Mouse (Mus musculus) hindbrain, embryonic 12.5 days (tissue): Measurements from ENCODE around the gene Pigv. TPM values are rescaled to one million over a fixed set of nuclear protein-coding genes. Genes with fewer than 3 reads are reported as not detected.
A peak's percentile ranks its signal among the peaks of the same experiment; 100 is the strongest.

Source experiments
- ATAC-seq: fragments of 200-750 bp; cut with Nextera tagmentation; 2 replicates; pipeline ENCODE4 v1.8.0; 2017; ENCODE audit warnings: moderate TSS enrichment; ENCODE audit not compliant: low FRiP score
- H3K27ac ChIP-seq: fragments of 300-500 bp; sonication (generic); 2 replicates; pipeline ENCODE4 v1.5.1; 2016; ENCODE audit warnings: mild to moderate bottlenecking
- H3K27me3 ChIP-seq: fragments of 300-500 bp; sonication (generic); 2 replicates; pipeline ENCODE4 v1.6.1; 2016; ENCODE audit warnings: mild to moderate bottlenecking
- H3K36me3 ChIP-seq: fragments of 300-500 bp; sonication (generic); 2 replicates; pipeline ENCODE4 v1.6.1; 2016; ENCODE audit warnings: mild to moderate bottlenecking
- H3K4me1 ChIP-seq: fragments of 300-500 bp; sonication (generic); 2 replicates; pipeline ENCODE4 v1.6.1; 2016
- H3K4me2 ChIP-seq: fragments of 300-500 bp; sonication (generic); replicated peaks from 2 replicates; pipeline ENCODE4 v1.6.1; 2016; ENCODE audit warnings: mild to moderate bottlenecking
- H3K4me3 ChIP-seq: fragments of 300-500 bp; sonication (generic); 2 replicates; pipeline ENCODE4 v1.5.1; 2016; ENCODE audit warnings: mild to moderate bottlenecking
- H3K9ac ChIP-seq: fragments of 300-500 bp; sonication (generic); 2 replicates; pipeline ENCODE4 v1.6.1; 2016; ENCODE audit warnings: mild to moderate bottlenecking, moderate library complexity
- H3K9me3 ChIP-seq: fragments of 300-500 bp; sonication (generic); replicated peaks from 2 replicates; pipeline ENCODE4 v1.6.1; 2016; ENCODE audit warnings: mild to moderate bottlenecking
- WGBS: fragments of 180-500 bp; shearing (Covaris S2); methylation state at CpG from one replicate; pipeline ENCODE4 v1.1.7; 2016; 5-methylcytosine and 5-hydroxymethylcytosine counted together
- polyA plus RNA-seq: library from polyadenylated mRNA; unstranded; fragments of >200 nt; fragmentation: Nextera tagmentation; extraction: Ambion mirVana; gene quantifications from 2 replicates; pipeline ENCODE4 v1.2.1, GENCODE M21; 2016

Pigv gene
- polyA plus RNA-seq, 1 experiment from 2014 or later: 18.6 TPM

DNA sequence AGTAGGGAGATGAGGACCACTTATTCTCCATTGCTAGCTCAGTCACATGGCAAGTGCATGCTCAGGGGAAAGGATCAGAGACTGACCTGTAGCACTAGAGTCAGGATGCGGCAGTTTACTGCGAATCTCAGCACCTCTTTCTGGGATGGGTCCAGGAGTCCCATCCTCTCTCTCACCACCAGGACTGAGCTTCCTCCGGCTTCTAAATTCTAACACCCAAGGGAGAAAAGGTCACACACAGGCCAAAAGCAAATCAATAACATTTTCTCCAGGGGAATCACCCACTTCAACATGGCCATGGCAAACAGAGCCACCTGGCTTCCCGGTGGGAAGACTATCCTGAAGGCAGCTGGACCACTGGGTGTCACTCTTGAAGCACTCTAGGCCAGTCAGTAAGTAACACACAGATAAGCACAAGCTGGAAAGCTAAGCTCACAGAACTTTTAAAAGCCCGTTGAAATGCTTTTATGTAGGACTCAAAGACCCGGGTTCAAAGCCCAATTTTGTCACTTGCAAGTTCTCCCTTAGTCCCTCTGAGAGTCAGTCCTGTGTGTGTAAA is 2.7 kb downstream of the Pigv start:
- H3K4me1 ChIP-seq: peaks cover 31% of the 10 kb centered on the region
- no peaks in the 10 kb centered on the region for H3K9me3 ChIP-seq
- H3K36me3 ChIP-seq: peaks cover 12% of the 10 kb centered on the region
- H3K4me3 ChIP-seq: no peak overlapping the region
- 0 out of 2 replicates have a peak overlapping the region, but pooled peaks have one; percentile 8 for H3K4me2 ChIP-seq
- H3K9ac ChIP-seq: no peak overlapping the region
- ATAC-seq: no peak
- WGBS: 62% methylated on average over 6 of the region's 6 CpGs
- H3K27ac ChIP-seq: no peak overlapping the region
- no peaks in the 10 kb centered on the region for H3K27me3 ChIP-seq

DNA sequence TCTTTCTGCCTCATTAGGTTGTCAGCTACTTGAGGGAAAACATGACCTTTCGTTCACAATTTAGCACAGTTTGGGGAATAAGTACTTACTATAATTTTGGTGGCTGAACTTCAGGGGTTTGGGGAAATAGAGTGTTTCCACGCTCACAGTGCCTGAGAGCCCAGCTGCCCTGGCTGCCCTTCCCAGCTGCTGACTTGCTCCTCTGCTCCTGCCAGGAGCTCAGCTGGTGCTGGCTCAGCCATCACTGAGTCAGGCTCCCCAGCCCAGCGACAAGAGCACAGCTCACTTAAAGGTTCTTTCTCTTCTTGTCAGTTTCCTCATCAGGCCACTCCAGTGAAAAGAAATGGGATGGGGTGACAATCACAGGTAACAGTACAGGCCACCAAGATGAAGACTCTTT is 3.9 kb downstream of the Pigv start:
- H3K9ac ChIP-seq: no peak overlapping the region; the same call in 1 of the 2 replicates
- H3K36me3 ChIP-seq: peaks cover 16% of the 10 kb centered on the region
- H3K4me3 ChIP-seq: no peak overlapping the region
- H3K4me2 ChIP-seq: no peak overlapping the region
- H3K27me3 ChIP-seq: no peaks in the 10 kb centered on the region
- peaks cover 23% of the 10 kb centered on the region for H3K4me1 ChIP-seq
- 82% methylated on average over 3 of the region's 3 CpGs for WGBS
- H3K27ac ChIP-seq: no peak overlapping the region
- no peak for ATAC-seq
- no peaks in the 10 kb centered on the region for H3K9me3 ChIP-seq

DNA sequence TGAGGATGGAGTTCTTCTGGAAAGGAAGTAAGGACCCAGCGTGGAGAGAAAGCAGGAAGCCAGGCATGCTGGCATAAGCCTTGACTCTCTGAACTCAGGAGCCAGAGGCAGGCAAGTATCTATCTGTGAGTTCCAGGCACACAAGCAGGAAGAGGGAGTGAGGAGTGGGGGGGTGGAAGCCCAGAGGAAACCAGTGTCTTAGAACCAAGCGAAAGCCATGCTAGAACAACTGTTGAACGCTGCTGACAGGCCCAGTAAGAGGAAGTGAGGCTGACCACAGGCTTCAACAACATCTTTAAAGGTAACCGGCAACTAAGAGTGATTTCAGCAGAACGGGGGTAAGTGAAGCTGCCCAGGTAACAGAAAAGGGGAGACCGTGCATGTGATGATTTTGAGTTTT is 6.2 kb downstream of the Pigv start:
- ATAC-seq: no peak
- no peak overlapping the region for H3K4me3 ChIP-seq
- 87% methylated on average over 6 of the region's 6 CpGs for WGBS
- H3K4me2 ChIP-seq: no peak overlapping the region
- no peak overlapping the region for H3K9ac ChIP-seq
- no peak overlapping the region for H3K27ac ChIP-seq
- H3K27me3 ChIP-seq: no peaks in the 10 kb centered on the region
- H3K9me3 ChIP-seq: no peaks in the 10 kb centered on the region
- peaks cover 22% of the 10 kb centered on the region for H3K36me3 ChIP-seq
- H3K4me1 ChIP-seq: peaks cover 13% of the 10 kb centered on the region

DNA sequence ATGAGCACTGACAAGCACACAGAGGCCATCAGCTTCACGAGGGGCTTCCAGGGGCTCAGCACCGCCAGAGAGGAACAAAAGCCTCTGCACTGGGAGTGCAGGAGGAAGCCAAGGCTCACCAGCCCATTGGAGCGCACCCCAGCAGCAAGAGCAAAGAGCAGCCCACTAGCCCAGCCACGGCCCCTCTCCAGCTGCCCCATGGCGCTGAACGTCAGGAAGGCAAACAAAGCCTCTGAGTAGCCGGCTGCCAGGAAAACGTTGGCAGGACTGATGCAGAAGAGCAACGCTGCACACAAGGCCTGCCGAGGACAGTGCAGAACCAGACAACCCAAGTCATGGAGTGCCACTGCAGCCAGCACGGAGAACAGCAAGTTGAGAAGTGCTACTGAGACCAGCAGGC is 7.3 kb downstream of the Pigv start:
- peaks cover 14% of the 10 kb centered on the region for H3K4me1 ChIP-seq
- H3K9me3 ChIP-seq: no peaks in the 10 kb centered on the region
- H3K27me3 ChIP-seq: no peaks in the 10 kb centered on the region
- H3K4me2 ChIP-seq: no peak overlapping the region
- WGBS: 50% methylated on average over 11 of the region's 11 CpGs
- H3K36me3 ChIP-seq: peaks cover 22% of the 10 kb centered on the region
- no peak overlapping the region for H3K27ac ChIP-seq
- H3K4me3 ChIP-seq: no peak overlapping the region
- H3K9ac ChIP-seq: no peak overlapping the region
- ATAC-seq: no peak

DNA sequence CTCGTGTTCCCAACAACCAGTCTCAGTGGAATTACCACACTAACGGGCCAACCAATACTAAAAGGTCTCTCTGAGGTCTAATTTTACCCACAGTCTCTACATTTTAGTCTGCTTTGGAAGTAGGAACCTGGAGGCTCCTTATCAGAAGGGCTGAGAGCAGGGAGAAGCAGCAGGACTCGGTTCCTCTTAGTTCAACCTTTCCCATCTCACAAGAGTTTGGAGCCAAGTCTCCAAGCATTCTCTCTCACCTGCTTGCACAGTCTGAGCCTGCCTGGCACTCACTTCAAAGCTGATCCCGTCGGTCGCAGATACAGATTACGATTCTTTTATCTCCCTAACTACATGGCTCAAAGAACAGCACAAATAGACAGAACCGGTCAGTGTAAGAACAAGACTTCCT is 9.5 kb downstream of the Pigv start:
- ATAC-seq: no peak
- Histone ChIP-seq H3K27ac (no peak overlapping the region), H3K9ac (no peak overlapping the region), H3K4me1 (peaks cover 18% of the 10 kb centered on the region), H3K4me3 (no peak overlapping the region), H3K9me3 (no peaks in the 10 kb centered on the region), H3K27me3 (no peaks in the 10 kb centered on the region), H3K4me2 (no peak overlapping the region), H3K36me3 (peaks cover 17% of the 10 kb centered on the region)
- 91% methylated on average over 8 of the region's 8 CpGs for WGBS

DNA sequence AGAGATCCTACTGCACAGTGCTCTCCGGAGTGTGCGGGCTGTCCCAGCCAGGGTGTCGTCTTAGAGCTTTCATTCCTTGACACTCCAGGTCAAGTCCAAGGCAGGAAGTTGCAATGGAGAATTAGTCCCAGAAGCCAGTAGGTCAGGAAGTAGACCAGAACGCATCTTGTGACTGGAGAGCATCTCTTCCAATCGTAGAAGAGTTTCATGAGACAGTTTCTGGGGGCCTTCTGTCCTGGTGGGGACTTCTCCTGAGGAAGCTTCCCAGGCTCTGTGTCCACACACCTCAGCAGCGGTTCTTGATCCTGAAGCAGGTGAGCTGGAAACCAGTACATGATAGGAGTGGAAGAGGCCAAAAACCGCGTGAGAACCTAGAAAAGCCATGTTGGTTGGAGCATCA is 10.0 kb downstream of the Pigv start:
- Histone ChIP-seq H3K4me3 (no peak overlapping the region), H3K9ac (no peak overlapping the region), H3K27me3 (no peaks in the 10 kb centered on the region), H3K9me3 (no peaks in the 10 kb centered on the region), H3K4me1 (peaks cover 18% of the 10 kb centered on the region), H3K36me3 (peaks cover 17% of the 10 kb centered on the region), H3K27ac (no peak overlapping the region), H3K4me2 (no peak overlapping the region)
- no peak for ATAC-seq
- 89% methylated on average over 8 of the region's 8 CpGs for WGBS

DNA sequence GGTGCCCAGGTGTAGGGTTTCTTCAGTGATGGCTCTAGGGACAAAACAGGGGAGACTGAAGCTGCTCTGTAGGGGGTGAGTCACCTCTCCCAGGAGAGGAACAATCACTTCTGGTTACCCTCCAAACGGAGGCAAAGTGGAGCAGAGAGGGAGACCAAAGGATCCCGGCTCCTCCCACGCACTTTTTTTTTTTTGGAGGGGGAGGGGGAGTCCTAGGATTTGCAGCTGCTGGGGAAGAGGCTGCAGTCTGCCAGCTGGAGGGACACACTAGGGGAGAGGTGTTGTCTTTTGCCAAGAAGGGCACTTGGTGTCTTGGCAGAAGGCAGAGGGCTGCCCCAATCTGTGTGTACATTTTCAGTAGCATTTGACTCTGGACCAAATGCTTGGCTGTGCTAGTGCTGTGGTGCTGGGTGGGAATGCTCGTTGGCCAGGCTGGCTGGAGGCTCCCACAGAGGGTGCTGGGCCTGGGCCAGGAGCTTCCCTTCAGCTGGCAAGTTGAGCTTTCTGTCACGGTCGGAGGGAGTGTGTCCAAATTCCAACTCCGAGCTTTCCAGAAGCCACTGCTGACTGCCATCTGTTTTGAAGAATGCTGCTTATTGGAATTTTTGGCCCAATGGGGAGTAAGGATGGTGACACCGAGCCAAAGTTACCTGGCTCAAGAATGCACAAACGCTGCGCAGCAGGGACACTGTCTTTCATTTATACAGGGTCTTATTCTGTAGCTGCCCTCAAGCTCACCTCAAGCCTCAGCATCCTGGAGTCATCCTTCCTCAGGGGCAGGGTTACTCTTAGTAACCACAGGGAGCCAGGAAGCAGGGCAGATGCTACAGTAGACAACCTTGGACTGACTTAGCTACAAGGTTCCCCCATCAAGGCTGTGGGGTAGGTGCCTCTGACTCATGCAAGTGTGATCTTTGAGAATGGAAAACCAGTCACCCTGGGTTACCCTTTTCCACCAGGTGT is 12.0 kb downstream of the Pigv start:
- ATAC-seq: peak; percentile 32; the same call in 1 of the 2 replicates
- Histone ChIP-seq H3K27ac (peak overlapping the region; percentile 77), H3K4me1 (peaks cover 18% of the 10 kb centered on the region), H3K9me3 (no peaks in the 10 kb centered on the region), H3K36me3 (peaks cover 15% of the 10 kb centered on the region), H3K4me3 (peak overlapping the region; percentile 2; the same call in 1 of the 2 replicates), H3K9ac (peak overlapping the region; percentile 13; the same call in 1 of the 2 replicates), H3K27me3 (no peaks in the 10 kb centered on the region), H3K4me2 (peak overlapping the region; percentile 33)
- WGBS: 17% methylated on average over 10 of the region's 10 CpGs

DNA sequence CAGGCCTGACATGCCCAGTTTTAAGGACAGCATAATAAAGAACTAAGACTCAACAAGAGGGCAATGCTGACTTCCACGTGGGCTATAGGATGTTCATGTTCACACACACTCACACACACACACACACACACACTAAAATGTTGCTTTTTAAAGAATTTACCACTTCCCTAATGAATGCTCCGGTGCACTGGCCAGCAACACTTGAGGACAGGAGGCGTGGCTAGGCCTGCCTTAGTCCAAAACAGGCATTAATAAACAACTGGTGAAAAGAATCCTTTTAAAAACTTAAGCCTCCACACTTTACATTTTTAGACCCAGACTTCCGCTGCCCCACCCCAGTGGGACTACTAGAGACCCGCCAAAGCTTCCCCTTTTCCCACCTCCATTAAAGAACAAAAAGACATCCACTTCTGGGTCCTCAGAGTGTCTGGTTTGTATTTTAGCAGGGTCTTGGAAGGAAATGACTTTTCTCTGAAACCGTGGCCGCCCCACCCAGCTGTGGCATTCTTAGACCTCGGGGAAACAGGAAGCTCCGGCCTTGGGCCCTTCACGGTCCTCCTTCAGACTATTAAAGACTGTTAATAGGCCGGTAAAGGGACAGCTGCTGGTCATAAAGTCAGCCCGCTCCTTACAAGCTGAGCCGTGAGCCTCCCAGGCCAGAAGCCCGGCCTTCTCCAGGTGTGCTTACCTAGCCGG is 12.8 kb downstream of the Pigv start:
- no peaks in the 10 kb centered on the region for H3K9me3 ChIP-seq
- H3K27me3 ChIP-seq: no peaks in the 10 kb centered on the region
- H3K4me3 ChIP-seq: peak overlapping the region; percentile 2; the same call in 1 of the 2 replicates
- peak overlapping the region; percentile 13; the same call in 1 of the 2 replicates for H3K9ac ChIP-seq
- peak overlapping the region; percentile 77 for H3K27ac ChIP-seq
- H3K4me2 ChIP-seq: peak overlapping the region; percentile 33
- H3K36me3 ChIP-seq: peaks cover 10% of the 10 kb centered on the region; the same call in 1 of the 2 replicates
- ATAC-seq: no peak
- H3K4me1 ChIP-seq: peaks cover 18% of the 10 kb centered on the region
- WGBS: 14% methylated on average over 15 of the region's 15 CpGs

DNA sequence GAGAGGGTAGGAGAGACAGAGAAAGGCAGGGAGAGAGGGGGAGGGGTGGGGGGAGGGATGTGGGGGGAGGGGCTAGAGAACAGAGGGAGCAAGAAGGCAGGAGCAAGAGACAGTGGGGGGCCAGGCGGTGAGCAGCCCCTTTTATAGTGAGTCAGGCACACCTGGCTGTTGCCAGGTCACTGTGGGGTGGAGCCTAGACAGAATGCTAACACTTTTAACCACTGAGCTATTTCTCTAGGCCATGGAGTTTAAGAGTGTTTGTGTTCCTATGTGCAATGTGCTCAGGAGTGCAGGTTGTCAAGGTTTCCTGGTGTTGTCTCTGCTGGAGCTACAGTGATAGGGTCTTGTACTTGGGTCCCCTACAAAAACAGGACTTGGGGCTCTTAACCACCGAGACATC is 13.7 kb downstream of the Pigv start:
- Histone ChIP-seq H3K4me1 (peaks cover 18% of the 10 kb centered on the region), H3K9me3 (no peaks in the 10 kb centered on the region), H3K27ac (no peak overlapping the region), H3K36me3 (peaks cover 5% of the 10 kb centered on the region; the same call in 1 of the 2 replicates), H3K9ac (no peak overlapping the region), H3K4me3 (no peak overlapping the region), H3K27me3 (no peaks in the 10 kb centered on the region), H3K4me2 (no peak overlapping the region)
- ATAC-seq: no peak
- WGBS: 36% methylated on average over 2 of the region's 2 CpGs

DNA sequence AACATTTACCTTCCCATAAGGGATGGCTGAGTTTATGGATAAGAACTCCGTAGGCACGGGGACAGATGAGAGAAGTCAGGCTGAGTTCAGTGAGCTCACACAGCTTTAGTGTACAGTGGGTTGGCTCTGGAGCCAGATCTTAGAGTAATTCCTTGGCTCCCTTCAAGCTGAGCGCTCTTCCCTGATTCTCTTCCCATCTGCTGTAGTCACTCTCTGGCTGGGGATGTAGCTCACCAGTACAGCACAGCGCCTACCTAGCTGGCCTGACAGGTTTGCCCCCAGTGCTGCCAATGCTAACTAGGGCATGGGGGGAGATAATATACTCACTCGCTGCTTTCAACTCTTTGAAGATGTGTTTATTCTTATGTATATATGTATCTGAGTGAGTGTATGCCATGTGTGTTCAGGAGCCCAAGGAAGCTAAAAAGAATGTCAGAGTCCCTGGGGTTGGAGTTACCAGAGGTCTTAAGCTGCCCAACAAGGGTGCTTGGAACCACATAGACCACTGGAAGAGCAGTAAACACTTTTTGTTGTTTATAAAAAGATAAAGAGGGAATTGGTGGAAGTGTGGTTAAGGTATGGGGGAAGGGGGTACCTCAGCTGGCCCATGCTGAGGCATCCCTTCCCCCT is 14.5 kb downstream of the Pigv start:
- Histone ChIP-seq H3K27ac (no peak overlapping the region), H3K36me3 (peaks cover 5% of the 10 kb centered on the region; the same call in 1 of the 2 replicates)
- ATAC-seq: no peak

DNA sequence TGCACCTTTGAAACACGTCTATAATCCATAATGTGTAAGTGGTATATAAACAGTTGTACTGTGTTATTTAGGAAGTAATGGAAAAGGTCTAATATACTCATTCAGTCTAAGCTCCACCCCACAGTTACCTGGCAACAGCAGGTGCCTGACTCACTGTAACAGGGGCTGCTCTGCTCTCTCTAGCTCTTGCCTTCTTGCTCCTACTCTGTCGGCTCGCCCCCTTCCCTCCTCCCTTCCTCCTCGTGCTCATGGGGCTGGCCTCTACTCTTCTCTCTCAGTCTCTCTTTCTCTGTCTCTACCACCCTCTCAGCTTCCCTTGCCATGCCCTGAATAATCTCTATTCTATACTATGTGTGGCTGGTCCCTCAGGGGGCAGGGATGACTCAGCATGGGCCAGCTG is 15.4 kb downstream of the Pigv start:
- Histone ChIP-seq H3K4me3 (no peak overlapping the region), H3K4me2 (no peak overlapping the region), H3K36me3 (no peaks in the 10 kb centered on the region), H3K9ac (no peak overlapping the region), H3K27me3 (no peaks in the 10 kb centered on the region), H3K27ac (no peak overlapping the region), H3K9me3 (no peaks in the 10 kb centered on the region), H3K4me1 (peaks cover 18% of the 10 kb centered on the region)
- no peak for ATAC-seq
- 31% methylated on average over 4 of the region's 4 CpGs for WGBS

More for the DNA sequence above, 14.5 kb downstream of the Pigv start:
- Histone ChIP-seq H3K27me3 (no peaks in the 10 kb centered on the region), H3K9me3 (no peaks in the 10 kb centered on the region), H3K4me2 (no peak overlapping the region), H3K4me3 (no peak overlapping the region), H3K9ac (no peak overlapping the region), H3K4me1 (peaks cover 18% of the 10 kb centered on the region)
- 48% methylated on average over 5 of the region's 5 CpGs for WGBS

DNA sequence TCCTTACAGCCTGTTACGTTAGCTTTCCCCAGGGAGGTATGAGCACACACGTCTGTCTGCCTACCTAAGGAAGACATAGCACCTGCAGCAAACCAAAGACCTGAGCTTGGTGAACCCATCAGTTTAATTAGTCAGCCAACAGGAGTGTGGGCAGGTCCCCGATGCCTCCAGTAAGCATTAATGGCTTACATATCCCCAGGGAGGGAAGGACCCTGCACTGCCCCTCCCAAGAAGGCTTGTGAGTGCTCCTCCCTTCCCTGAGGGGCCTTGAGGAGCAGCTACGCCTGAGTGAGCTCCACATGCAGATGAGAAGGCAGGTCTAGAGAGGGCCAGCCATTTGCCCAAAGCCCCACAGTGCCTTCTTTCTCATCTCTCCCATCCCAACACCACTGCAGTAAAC is 16.2 kb downstream of the Pigv start:
- Histone ChIP-seq H3K36me3 (no peaks in the 10 kb centered on the region), H3K4me1 (peaks cover 18% of the 10 kb centered on the region), H3K9ac (no peak overlapping the region), H3K4me2 (no peak overlapping the region), H3K27ac (no peak overlapping the region), H3K27me3 (no peaks in the 10 kb centered on the region), H3K4me3 (no peak overlapping the region), H3K9me3 (no peaks in the 10 kb centered on the region)
- ATAC-seq: no peak
- 44% methylated on average over 4 of the region's 4 CpGs for WGBS
